Mouse (Mus musculus): ENCODE measurements around the gene Gm28576.
"Not testable (repeated sequence)": the region's sequence is repeated elsewhere in the genome, so short reads cannot be mapped to it uniquely, and the experiment has no call there.

Gm28576 gene

GRCm38 (mm10) chrY:7722641-7723040, at the start of gene Gm28576:
Gene Gm28576 (plus strand): TSS chrY:7722941.
- not testable (repeated sequence) for DNase-seq
